Mouse (Mus musculus): Measurements from ENCODE around the gene Tbkbp1. TPM values are rescaled to one million over a fixed set of nuclear protein-coding genes. Genes with fewer than 3 reads are reported as not detected.
"Not testable (repeated sequence)": the region's sequence is repeated elsewhere in the genome, so short reads cannot be mapped to it uniquely, and the experiment has no call there.

Gene Tbkbp1
- 0.78 and 2.5 TPM in 2 replicates for total RNA-seq (2017)

- no peak for ATAC-seq (replicated peaks; ENCODE audit: low read depth, poor library complexity, severe bottlenecking)
Measured at GRCm38 (mm10) chr11:97151343-97151801, at the start of gene Tbkbp1. Tbkbp1 (minus strand) TSS chr11:97151495.

GRCm38 (mm10) chr11:97199519-97199918 lies 48.2 kb upstream of the Tbkbp1 start:
- ATAC-seq (replicated peaks; ENCODE audit: low read depth, poor library complexity, severe bottlenecking), result no peak

GRCm38 (mm10) chr11:97198601-97199000 lies 47.3 kb upstream of the Tbkbp1 start:
- peak; percentile 58; the same call in 1 of the 2 replicates for ATAC-seq (replicated peaks; ENCODE audit: low read depth, poor library complexity, severe bottlenecking)

DNA sequence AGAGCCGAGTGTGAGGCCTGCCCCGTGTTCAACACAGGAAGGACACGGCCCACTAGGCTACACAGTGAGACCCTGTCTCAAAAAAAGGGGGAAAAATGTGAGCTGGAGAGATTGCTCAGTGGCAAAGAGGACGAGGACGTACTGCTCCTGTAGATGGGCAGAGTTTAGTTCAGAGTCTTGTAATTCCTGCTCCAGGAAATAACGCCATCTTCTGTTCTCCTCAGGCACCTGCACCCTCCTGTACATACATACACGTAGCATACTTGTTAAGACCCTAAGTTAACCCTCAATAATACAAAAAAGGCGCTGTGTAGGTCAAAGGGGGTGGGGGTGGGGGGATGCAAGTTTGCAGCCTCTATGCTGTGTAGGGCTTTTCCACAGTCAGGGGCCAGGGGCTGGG lies 45.7 kb upstream of the Tbkbp1 start:
- ATAC-seq (replicated peaks; ENCODE audit: low read depth, poor library complexity, severe bottlenecking), result no peak

- no peak for ATAC-seq (replicated peaks; ENCODE audit: low read depth, poor library complexity, severe bottlenecking)
Measured at GRCm38 (mm10) chr11:97196541-97196940, 45.2 kb upstream of the Tbkbp1 start.

- no peak for ATAC-seq (replicated peaks; ENCODE audit: low read depth, poor library complexity, severe bottlenecking)
Measured at GRCm38 (mm10) chr11:97192621-97192951, 41.3 kb upstream of the Tbkbp1 start.

DNA sequence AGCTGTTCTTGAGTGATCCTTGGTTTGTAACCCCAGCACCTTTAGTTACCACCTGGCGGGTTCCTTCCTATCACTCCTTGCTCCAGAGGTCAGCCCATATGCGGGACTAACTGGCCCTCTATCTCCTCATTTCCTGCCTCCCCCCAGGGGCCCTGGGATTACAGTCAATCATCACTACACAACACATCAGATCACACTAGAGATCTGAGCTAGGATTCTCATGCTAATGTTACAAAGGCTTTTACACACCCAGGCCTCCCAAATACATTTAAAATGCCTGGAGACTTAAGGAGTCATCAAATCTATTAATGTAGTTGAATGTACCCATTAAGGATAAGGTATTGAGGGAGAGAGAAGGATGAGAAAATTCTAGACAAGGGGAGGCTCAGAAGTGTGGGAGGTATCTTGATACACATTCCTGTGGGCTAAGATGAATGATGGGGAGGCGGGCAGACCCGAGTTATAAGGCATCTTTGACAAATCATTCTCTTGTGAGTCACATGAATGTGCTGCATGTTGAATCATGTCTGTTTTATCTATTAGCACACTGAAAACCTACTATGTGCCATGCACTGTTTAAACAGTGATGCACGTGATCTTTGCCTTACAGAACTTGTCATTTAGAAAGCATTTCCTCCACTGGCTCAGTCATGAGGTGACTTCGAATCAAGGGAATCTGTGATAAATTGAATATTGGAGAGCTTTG lies 40.8 kb upstream of the Tbkbp1 start:
- no peak for ATAC-seq (replicated peaks; ENCODE audit: low read depth, poor library complexity, severe bottlenecking)

GRCm38 (mm10) chr11:97190992-97191391 lies 39.7 kb upstream of the Tbkbp1 start:
- peak; percentile 4; the same call in 1 of the 2 replicates for ATAC-seq (replicated peaks; ENCODE audit: low read depth, poor library complexity, severe bottlenecking)

- not testable (repeated sequence) for ATAC-seq (replicated peaks; ENCODE audit: low read depth, poor library complexity, severe bottlenecking)
Measured at GRCm38 (mm10) chr11:97189645-97190044, 38.4 kb upstream of the Tbkbp1 start.

GRCm38 (mm10) chr11:97189231-97189630 lies 37.9 kb upstream of the Tbkbp1 start:
- ATAC-seq (replicated peaks; ENCODE audit: low read depth, poor library complexity, severe bottlenecking), result no peak

- no peak for ATAC-seq (replicated peaks; ENCODE audit: low read depth, poor library complexity, severe bottlenecking)
Measured at GRCm38 (mm10) chr11:97188643-97188955, 37.3 kb upstream of the Tbkbp1 start.

GRCm38 (mm10) chr11:97187764-97188642 lies 36.7 kb upstream of the Tbkbp1 start, which contains the start of gene Kpnb1:
Kpnb1 (minus strand) TSS chr11:97187881.
- peak; percentile 70 for ATAC-seq (replicated peaks; ENCODE audit: low read depth, poor library complexity, severe bottlenecking)

GRCm38 (mm10) chr11:97186947-97187763 lies 35.9 kb upstream of the Tbkbp1 start:
- peak; percentile 69 for ATAC-seq (replicated peaks; ENCODE audit: low read depth, poor library complexity, severe bottlenecking)

DNA sequence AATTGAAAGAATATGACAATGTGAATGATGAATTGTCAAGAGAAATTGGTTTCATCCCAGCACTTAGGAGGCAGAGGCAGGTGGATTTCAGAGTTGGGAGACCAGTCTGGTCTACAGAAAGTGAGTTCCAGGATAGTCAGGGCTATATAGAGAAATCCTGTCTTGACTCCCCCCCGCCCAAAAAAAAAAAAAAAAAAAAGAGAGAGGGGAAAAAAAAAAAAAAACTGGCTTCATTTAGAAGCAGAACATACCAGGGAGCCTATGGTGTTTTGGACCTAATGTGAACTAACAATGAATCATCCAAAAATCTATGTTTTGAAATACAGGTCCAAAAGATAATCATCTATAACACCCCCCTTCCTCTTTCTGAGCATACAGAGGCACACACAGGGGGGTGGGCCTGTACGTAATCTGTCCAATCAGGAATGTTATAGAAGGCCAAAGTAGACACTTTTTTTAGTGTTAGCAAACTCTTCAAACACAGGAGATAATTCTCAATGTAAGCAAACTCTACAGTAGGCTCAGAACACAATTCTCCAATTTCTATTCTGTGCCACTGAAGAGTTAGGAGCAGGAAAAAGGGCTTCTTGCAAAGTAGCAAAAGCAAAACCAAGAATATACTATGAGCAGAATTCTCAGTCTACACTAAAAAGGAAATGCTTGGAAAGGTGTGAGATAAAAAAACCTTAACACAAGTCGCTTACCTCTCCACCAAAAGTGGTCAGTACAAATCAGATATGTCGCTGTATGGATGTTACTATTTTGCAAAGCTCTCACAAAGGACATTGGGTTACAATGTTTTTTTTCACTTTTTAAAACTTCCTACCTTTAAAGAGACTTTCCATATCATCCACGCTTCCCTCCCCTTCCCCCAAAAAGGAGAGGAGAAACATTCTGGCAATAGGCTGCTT lies 34.7 kb upstream of the Tbkbp1 start:
- ATAC-seq (replicated peaks; ENCODE audit: low read depth, poor library complexity, severe bottlenecking), result no peak

DNA sequence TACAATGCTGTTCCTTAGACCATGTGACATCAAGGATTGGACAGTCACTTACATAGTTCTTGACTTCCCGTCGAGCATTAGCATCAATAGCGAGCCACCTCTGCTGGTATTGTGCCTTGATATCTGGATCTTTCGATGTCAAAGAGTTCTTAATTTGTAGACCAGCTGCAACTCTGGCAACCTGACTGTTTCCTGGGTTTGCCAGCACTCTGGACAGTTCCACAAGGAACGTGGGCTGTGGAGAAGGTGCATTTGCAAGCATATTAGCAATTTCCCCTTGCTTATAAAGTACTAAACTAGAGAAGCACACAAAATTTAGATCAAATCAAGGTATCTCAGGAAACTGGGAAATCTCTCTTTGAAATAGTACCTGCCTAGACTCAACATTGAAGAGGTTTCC lies 33.6 kb upstream of the Tbkbp1 start:
- no peak for ATAC-seq (replicated peaks; ENCODE audit: low read depth, poor library complexity, severe bottlenecking)

GRCm38 (mm10) chr11:97182446-97182845 lies 31.2 kb upstream of the Tbkbp1 start:
- ATAC-seq (replicated peaks; ENCODE audit: low read depth, poor library complexity, severe bottlenecking), result no peak

GRCm38 (mm10) chr11:97181061-97181460 lies 29.8 kb upstream of the Tbkbp1 start:
- no peak for ATAC-seq (replicated peaks; ENCODE audit: low read depth, poor library complexity, severe bottlenecking)

DNA sequence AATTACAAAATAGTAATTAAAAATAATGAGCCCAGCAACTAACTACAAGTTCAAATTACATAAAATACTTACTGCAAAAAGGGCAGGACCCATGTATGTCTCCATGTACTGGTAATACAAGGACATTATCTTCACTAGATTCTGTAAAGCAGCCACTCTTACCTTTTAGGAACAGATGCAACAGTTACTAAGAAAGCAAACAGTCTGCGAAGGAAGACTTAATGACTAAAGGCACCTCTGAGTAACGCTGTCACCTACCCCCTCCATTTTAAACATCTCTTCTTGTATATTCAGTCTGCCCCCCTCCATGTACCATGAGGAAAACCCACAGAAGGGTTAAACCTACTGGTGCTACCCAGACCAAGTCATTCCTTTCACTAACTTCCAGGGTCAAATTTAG lies 26.9 kb upstream of the Tbkbp1 start:
- no peak for ATAC-seq (replicated peaks; ENCODE audit: low read depth, poor library complexity, severe bottlenecking)

DNA sequence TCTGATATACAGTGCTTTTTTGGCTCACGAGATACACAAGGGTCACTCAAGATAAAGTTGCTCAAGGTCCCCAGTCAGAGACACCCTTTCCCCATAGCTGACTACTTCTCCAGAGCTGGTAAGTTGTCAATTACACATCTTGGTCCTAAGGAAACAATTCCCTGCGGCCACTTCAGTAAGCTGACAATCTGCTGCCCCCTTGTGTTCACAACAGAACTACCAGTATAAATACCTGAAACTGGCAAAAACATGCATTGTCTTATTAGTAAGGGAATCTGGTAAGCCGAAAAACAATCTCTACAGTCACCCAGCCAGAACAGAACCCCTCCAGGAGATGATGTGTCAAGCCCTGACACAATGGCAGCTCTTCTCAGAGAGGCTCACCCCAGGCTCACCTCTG lies 25.6 kb upstream of the Tbkbp1 start:
- ATAC-seq (replicated peaks; ENCODE audit: low read depth, poor library complexity, severe bottlenecking), result peak; percentile 47; the same call in 1 of the 2 replicates

Data from common myeloid progenitor, adult 5-6 weeks (primary cell).